Mouse (Mus musculus) kidney, adult 2 months (tissue): Measurements from ENCODE around the gene Rai1.

Experiments
- CTCF ChIP-seq: fragments of 200-500 bp; conservative IDR thresholded peaks from 2 replicates; pipeline ENCODE4 v1.5.1; 2011; ENCODE audit warnings: low read depth, mild to moderate bottlenecking, control low read depth, low read length, moderate library complexity, mixed read lengths; ENCODE audit not compliant: insufficient read depth, insufficient read length
- POLR2A ChIP-seq: fragments of 200-500 bp; IDR thresholded peaks from one replicate; pipeline ENCODE4 v1.6.1; 2011; ENCODE audit warnings: low read depth, low read length, control low read depth

DNA sequence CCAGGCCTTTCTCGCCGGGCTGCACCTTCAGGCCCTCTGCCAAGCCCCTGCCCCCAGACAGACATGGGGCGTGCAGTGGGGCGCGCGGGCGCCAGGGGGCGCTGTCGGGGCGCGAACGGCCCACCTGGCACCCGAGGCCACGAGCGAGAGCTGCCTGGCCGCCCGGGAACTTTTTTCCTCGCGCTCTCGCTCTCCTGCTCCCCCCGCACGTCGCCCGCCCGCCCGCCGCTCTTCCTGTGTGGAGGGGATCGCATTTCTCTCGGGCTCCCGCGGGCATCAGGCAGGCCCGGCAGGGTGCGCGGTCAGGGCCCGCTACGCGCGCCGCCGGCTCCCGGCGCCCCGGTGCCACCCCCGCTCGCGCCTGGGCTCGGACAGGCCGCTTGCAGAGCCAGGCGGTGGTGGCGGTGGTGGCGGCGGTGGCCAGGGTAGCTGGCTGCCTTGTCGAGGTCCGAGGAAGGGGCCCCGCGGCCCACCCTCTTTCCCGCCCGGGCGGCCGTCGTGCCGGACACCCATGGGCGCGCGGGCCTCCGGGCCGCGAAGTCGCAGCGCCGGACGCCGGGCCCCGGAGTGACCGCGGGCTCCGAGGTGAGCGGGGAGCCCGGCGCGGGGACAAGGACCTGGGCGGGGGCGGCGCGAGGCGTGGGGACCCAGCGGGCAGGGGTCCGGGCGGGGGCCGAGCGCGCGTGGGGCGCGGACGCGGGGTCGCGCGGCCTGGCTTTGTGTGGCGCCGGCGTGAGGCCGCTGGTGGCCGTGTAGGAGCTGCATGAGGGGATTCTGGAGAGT is at the start of gene Rai1:
- TF ChIP-seq CTCF (peak; percentile 71), POLR2A (no peak)
